Mouse (Mus musculus): Measurements from ENCODE around the gene Gm17359.

DNA sequence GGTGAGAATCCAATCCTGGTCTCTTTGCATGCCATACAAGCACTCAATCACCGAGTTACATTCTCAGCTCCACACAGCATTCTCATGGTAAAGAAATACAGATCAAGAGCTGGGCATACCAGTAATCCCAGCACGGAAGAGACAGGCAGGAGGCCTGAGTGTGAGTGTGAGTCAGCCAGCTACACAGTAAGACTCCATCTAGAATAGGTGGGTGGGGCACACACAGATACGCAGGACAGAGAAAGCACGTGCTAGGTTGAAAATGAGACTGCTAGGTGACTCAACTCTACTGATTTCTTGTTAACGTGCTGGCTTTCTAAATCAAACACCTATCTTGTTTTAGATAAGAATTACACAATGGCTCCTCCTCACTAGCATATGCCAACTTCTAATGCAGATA is 153.6 kb downstream of the Gm17359 start:
- TF ChIP-seq POLR2A (IDR thresholded peaks at IDR 0.05; ENCODE audit: borderline replicate concordance, control insufficient read depth, low read depth, low read length) (no peak), CTCF (IDR thresholded peaks at IDR 0.05; ENCODE audit: control insufficient read depth, insufficient read depth, low read length) (no peak)

Measured in bone marrow, adult 2 months (tissue).